Mouse (Mus musculus) megakaryocyte, embryonic 14.5 days (primary cell): Measurements from ENCODE around the gene 4933424G06Rik. TPM values are rescaled to one million over a fixed set of nuclear protein-coding genes. Genes with fewer than 3 reads are reported as not detected.
"Not testable (repeated sequence)": the region's sequence is repeated elsewhere in the genome, so short reads cannot be mapped to it uniquely, and the experiment has no call there.

Experiments used
- H3K27me3 ChIP-seq: replicated peaks from 2 replicates; pipeline ENCODE3; 2012; ENCODE audit warnings: inconsistent platforms
- H3K36me3 ChIP-seq: replicated peaks from 2 replicates; pipeline ENCODE3; 2012; ENCODE audit warnings: low read length, inconsistent platforms, mixed read lengths
- H3K4me1 ChIP-seq: 2 replicates; pipeline ENCODE4 v1.6.1; 2012; ENCODE audit warnings: inconsistent platforms
- H3K4me3 ChIP-seq: replicated peaks from 2 replicates; pipeline ENCODE3; 2012; ENCODE audit warnings: moderate library complexity, mild to moderate bottlenecking, inconsistent platforms
- H3K9me3 ChIP-seq: 2 replicates; pipeline ENCODE4 v1.6.1; 2012; ENCODE audit warnings: inconsistent platforms
- FLI1 ChIP-seq: IDR thresholded peaks from 2 replicates; pipeline ENCODE4 v1.6.1; 2012; ENCODE audit warnings: low read length, inconsistent platforms, mixed read lengths
- GATA1 ChIP-seq: IDR thresholded peaks from 3 replicates; pipeline ENCODE4 v1.6.1; 2012; ENCODE audit warnings: mixed read lengths, low read length, inconsistent platforms, borderline replicate concordance
- polyA plus RNA-seq: library from polyadenylated mRNA; stranded (reverse); fragments of >175 nt; gene quantifications from 2 replicates; pipeline ENCODE4 v1.2.3, GENCODE M21; 2012; ENCODE audit warnings: low replicate concordance; ENCODE audit not compliant: insufficient read depth

4933424G06Rik gene
- polyA plus RNA-seq = not detected in 2 replicates

DNA sequence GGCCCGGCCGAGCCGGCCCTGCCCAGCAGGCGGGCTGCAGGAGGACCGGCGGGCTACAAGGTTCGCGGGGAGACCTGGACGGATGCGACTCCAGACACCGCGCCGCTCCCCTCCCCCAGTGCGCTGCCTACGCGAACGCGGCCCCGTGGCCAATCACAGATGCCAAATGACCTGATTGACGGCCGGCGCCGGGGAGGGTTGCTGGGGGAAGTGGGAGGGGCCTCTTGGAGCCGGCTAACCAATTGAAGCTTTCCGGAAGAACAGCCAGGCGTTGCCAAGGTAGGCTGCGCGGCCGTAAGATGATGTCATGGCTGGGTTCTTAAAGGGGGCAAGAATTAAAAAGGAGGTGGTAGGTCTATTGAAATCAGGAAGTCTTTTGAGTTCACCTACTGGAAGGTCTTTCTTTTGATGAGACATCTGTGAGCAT is at the start of gene 4933424G06Rik:
Gene 4933424G06Rik (plus strand): TSS at position 296 of the 427 bp plus-strand sequence.
- peaks cover 6% of the 10 kb centered on the region for H3K27me3 ChIP-seq
- H3K36me3 ChIP-seq = peaks cover 36% of the 10 kb centered on the region
- peak within 1 kb of the TSS; percentile 96 for H3K4me3 ChIP-seq
- H3K4me1 ChIP-seq = peaks cover 37% of the 10 kb centered on the region
- H3K9me3 ChIP-seq = peaks cover 15% of the 10 kb centered on the region
- no peak for TF ChIP-seq FLI1
- no peak for TF ChIP-seq GATA1

- H3K9me3 ChIP-seq = no peaks in the 10 kb centered on the region
- H3K36me3 ChIP-seq = no peaks in the 10 kb centered on the region
- H3K27me3 ChIP-seq = peaks cover 21% of the 10 kb centered on the region
- no peaks in the 10 kb centered on the region for H3K4me1 ChIP-seq
- no peak overlapping the region for H3K4me3 ChIP-seq
- TF ChIP-seq FLI1 (no peak), GATA1 (no peak)
Measured at GRCm38 (mm10) chr1:36664457-36664856, 45.5 kb upstream of the 4933424G06Rik start.

DNA sequence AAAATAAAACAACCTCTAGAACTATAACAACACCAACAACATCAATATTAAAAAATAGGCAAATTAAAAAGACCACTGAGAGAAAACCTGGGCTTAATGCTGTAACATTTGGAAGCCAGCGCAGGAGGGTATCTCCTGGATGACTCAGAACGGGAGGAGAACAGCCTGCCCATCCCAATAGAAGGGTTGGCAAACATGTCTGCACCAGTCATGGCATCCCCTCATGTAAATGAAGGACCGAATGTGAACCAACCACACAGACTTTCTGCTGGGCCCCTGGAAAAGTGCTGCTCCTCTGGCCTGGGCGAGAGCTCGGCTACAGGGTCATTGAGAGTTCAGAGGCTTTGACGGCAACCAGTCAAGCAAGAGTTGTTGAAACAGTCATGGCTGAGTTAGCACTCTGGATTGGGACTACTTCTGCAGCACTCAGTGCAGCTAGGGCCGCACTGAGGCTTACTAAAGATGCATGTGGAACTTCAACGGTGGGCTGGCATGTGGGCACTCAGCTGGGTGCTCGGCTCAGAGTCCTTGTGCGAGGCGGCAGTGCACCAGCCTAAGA is 44.7 kb upstream of the 4933424G06Rik start:
- no peak overlapping the region for H3K4me3 ChIP-seq
- no peaks in the 10 kb centered on the region for H3K9me3 ChIP-seq
- H3K36me3 ChIP-seq = no peaks in the 10 kb centered on the region
- H3K27me3 ChIP-seq = peaks cover 27% of the 10 kb centered on the region
- H3K4me1 ChIP-seq = peaks cover 2% of the 10 kb centered on the region; the same call in 1 of the 2 replicates
- TF ChIP-seq GATA1 (no peak), FLI1 (no peak)

DNA sequence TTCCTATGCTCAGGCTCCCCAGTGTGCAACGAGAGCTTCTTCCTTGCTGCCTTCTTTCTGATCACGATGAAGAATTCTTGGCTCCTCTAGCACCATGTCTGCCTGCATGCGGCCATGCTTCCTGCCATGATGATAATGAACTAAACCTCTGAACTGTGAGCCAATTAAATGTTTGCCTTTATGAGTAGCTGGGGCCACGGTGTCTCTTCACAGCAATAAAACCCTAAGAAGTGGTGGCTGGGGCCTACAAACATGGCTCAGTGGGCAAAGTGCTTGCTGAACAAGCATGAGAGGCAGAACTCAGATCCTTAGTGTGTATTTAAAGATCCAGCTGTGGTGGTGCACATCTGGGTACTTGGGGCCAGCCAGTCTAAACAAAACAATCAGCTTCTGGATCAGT is 44.0 kb upstream of the 4933424G06Rik start:
- Histone ChIP-seq H3K9me3 (no peaks in the 10 kb centered on the region), H3K4me3 (no peak overlapping the region), H3K4me1 (peaks cover 4% of the 10 kb centered on the region; the same call in 1 of the 2 replicates), H3K36me3 (no peaks in the 10 kb centered on the region), H3K27me3 (peaks cover 22% of the 10 kb centered on the region)
- TF ChIP-seq FLI1 (no peak), GATA1 (no peak)

DNA sequence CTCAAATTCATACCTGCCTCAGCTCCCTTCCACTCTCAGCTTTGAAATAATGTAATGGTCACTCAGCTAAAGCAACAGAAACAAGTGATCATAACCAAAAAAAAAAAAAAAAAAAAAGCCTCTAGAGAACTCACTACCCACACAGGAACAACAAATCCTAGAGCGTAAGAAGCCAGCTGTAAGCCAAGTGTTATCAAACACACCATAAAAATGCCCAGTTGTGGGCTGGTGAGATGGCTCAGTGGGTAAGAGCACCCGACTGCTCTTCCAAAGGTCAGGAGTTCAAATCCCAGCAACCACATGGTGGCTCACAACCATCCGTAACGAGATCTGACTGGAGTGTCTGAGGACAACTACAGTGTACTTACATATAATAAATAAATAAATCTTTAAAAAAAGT is 41.9 kb upstream of the 4933424G06Rik start:
- not testable (repeated sequence) for H3K9me3 ChIP-seq, H3K4me3 ChIP-seq, H3K4me1 ChIP-seq, H3K36me3 ChIP-seq
- peaks cover 26% of the 10 kb centered on the region for H3K27me3 ChIP-seq

DNA sequence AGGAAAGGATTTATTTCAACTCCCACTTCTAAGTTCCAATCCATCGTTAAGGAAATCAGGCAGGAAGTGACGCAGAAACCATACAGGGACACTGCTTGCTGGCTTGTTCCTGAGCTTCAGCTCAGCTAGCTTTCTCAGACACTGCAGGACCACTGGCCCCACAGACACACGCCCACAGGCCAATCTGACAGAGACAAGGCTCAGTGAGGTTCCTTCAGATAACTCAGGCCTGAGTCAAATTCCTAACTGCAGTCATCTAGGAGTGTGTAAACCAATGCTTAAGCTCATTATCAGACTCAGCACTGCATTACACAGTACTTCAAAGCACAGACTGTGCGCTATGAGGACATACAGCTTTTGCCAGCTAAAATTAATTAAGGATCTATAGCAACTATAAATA is 39.7 kb upstream of the 4933424G06Rik start:
- Histone ChIP-seq H3K4me1 (peaks cover 4% of the 10 kb centered on the region; the same call in 1 of the 2 replicates), H3K4me3 (no peak overlapping the region), H3K27me3 (peaks cover 40% of the 10 kb centered on the region), H3K36me3 (no peaks in the 10 kb centered on the region), H3K9me3 (no peaks in the 10 kb centered on the region)
- TF ChIP-seq FLI1 = no peak
- no peak for TF ChIP-seq GATA1

GRCm38 (mm10) chr1:36671260-36671659 is 38.7 kb upstream of the 4933424G06Rik start:
- H3K9me3 ChIP-seq = no peaks in the 10 kb centered on the region
- TF ChIP-seq FLI1 (no peak), GATA1 (no peak)
- peaks cover 47% of the 10 kb centered on the region for H3K27me3 ChIP-seq
- no peak overlapping the region for H3K4me3 ChIP-seq
- peaks cover 4% of the 10 kb centered on the region; the same call in 1 of the 2 replicates for H3K4me1 ChIP-seq
- H3K36me3 ChIP-seq = no peaks in the 10 kb centered on the region

DNA sequence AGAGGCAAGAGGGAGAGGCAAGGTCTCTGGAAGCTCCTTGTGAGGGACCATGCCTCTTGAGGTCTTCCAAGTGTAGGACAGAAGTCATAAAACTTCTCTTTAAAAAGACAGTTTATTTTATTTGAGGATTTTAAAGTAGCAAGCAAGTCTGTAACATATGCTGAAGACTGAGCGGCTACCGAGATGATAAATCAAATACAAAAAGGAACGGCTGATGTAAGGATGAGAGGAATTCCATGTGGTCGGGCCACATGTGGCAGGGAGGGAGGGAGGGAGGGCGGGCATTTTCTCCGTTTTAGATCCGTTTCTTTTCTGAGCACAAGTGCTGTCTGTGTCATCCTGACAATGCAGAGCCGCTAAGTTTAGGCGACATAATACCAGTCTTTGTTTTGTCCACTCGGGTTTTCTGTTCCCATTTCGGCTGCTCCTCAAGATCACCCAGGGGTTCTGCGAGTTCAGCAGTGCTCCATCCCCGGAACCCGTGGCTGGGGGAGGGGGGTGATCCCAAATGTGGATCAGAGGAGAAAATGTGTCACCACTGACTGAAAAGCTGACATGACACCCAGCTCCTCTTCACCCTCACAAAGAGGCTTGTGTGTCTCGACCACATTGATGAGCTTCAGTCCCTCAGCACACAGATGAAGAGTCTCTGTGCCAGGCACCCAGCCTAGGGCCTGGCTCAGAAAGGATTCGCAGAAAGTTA is 37.1 kb upstream of the 4933424G06Rik start:
- H3K36me3 ChIP-seq = no peaks in the 10 kb centered on the region
- H3K9me3 ChIP-seq = no peaks in the 10 kb centered on the region
- no peak overlapping the region for H3K4me3 ChIP-seq
- TF ChIP-seq FLI1 = no peak
- TF ChIP-seq GATA1 = no peak
- peaks cover 4% of the 10 kb centered on the region; the same call in 1 of the 2 replicates for H3K4me1 ChIP-seq
- H3K27me3 ChIP-seq = peaks cover 52% of the 10 kb centered on the region

DNA sequence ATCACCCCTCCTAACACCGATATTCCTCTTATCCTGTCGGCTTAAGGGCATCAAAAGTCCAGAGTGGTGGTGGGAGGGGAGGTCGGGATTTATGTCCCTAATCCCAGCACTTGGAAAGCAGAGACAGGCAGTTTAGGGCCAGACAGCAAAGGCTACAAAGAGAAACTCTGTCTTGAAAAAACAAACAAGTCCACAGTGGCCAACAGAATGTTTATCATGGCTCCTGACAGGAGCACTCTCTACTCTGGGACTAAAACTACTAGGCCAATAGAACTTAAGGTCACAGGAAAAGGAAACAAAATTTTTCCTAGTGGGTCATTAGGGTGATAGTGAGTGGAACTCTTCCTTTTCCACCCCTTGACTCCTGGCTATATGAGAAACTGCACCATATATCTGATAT is 35.0 kb upstream of the 4933424G06Rik start:
- Histone ChIP-seq H3K4me1 (peaks cover 4% of the 10 kb centered on the region; the same call in 1 of the 2 replicates), H3K9me3 (no peaks in the 10 kb centered on the region), H3K36me3 (no peaks in the 10 kb centered on the region), H3K4me3 (no peak overlapping the region), H3K27me3 (peaks cover 50% of the 10 kb centered on the region)
- TF ChIP-seq FLI1 (no peak), GATA1 (no peak)

GRCm38 (mm10) chr1:36680893-36681292 is 29.1 kb upstream of the 4933424G06Rik start:
- H3K4me1 ChIP-seq = peaks cover 6% of the 10 kb centered on the region; the same call in 1 of the 2 replicates
- TF ChIP-seq GATA1 (no peak), FLI1 (no peak)
- no peaks in the 10 kb centered on the region for H3K36me3 ChIP-seq
- H3K9me3 ChIP-seq = no peaks in the 10 kb centered on the region
- H3K4me3 ChIP-seq = no peak overlapping the region
- H3K27me3 ChIP-seq = peaks cover 29% of the 10 kb centered on the region
